Mouse (Mus musculus): Measurements from ENCODE around the gene Coro1c. TPM values are rescaled to one million over a fixed set of nuclear protein-coding genes. Genes with fewer than 3 reads are reported as not detected.

The Coro1c gene
- polyA plus RNA-seq, 1 experiment from 2014 or later: 116 TPM

- no peaks in the 10 kb centered on the region for H3K9me3 ChIP-seq (ENCODE audit: control insufficient read depth)
- 72% methylated on average over 18 of the region's 18 CpGs for WGBS
Measured at GRCm38 (mm10) chr5:113890874-113891273, 17.7 kb downstream of the Coro1c start.

GRCm38 (mm10) chr5:113889912-113890311, 18.6 kb downstream of the Coro1c start:
- no peak for ATAC-seq
- 56% methylated on average over 4 of the region's 4 CpGs for WGBS
- no peaks in the 10 kb centered on the region for H3K9me3 ChIP-seq (ENCODE audit: control insufficient read depth)
- no peak overlapping the region for H3K4me3 ChIP-seq (ENCODE audit: low read depth, low read length)
- H3K4me1 ChIP-seq (replicated peaks; ENCODE audit: control insufficient read depth, insufficient read depth, low read length): peaks cover 11% of the 10 kb centered on the region
- no peak overlapping the region for H3K4me2 ChIP-seq (replicated peaks; ENCODE audit: low read depth)
- H3K27ac ChIP-seq (ENCODE audit: low read depth, low read length): 0 out of 2 replicates have a peak overlapping the region, but pooled peaks have one; percentile 35
- no peak for TF ChIP-seq CTCF (IDR thresholded peaks at IDR 0.05; ENCODE audit: low read depth)
- no peak overlapping the region for H3K9ac ChIP-seq (ENCODE audit: low read depth, low read length)
- no peaks in the 10 kb centered on the region for H3K27me3 ChIP-seq (replicated peaks; ENCODE audit: control insufficient read depth, insufficient read depth, low read length)
- no peaks in the 10 kb centered on the region for H3K36me3 ChIP-seq (ENCODE audit: control insufficient read depth, insufficient read depth)

More at GRCm38 (mm10) chr5:113890874-113891273, 17.7 kb downstream of the Coro1c start:
- TF ChIP-seq CTCF (IDR thresholded peaks at IDR 0.05; ENCODE audit: low read depth): no peak
- Histone ChIP-seq H3K4me3 (ENCODE audit: low read depth, low read length) (no peak overlapping the region), H3K4me1 (replicated peaks; ENCODE audit: control insufficient read depth, insufficient read depth, low read length) (peaks cover 11% of the 10 kb centered on the region), H3K4me2 (replicated peaks; ENCODE audit: low read depth) (no peak overlapping the region), H3K36me3 (ENCODE audit: control insufficient read depth, insufficient read depth) (no peaks in the 10 kb centered on the region), H3K27ac (ENCODE audit: low read depth, low read length) (peak overlapping the region; percentile 42; the same call in 1 of the 2 replicates), H3K27me3 (replicated peaks; ENCODE audit: control insufficient read depth, insufficient read depth, low read length) (no peaks in the 10 kb centered on the region), H3K9ac (ENCODE audit: low read depth, low read length) (no peak overlapping the region)
- no peak for ATAC-seq

- H3K4me2 ChIP-seq (replicated peaks; ENCODE audit: low read depth): 0 out of 2 replicates have a peak overlapping the region, but pooled peaks have one; percentile 3
- H3K27ac ChIP-seq (ENCODE audit: low read depth, low read length): peak overlapping the region; percentile 35; the same call in 1 of the 2 replicates
- H3K36me3 ChIP-seq (ENCODE audit: control insufficient read depth, insufficient read depth): no peaks in the 10 kb centered on the region
- H3K4me1 ChIP-seq (replicated peaks; ENCODE audit: control insufficient read depth, insufficient read depth, low read length): peaks cover 11% of the 10 kb centered on the region
- no peaks in the 10 kb centered on the region for H3K9me3 ChIP-seq (ENCODE audit: control insufficient read depth)
- H3K9ac ChIP-seq (ENCODE audit: low read depth, low read length): no peak overlapping the region
- no peak for TF ChIP-seq CTCF (IDR thresholded peaks at IDR 0.05; ENCODE audit: low read depth)
- no peak overlapping the region for H3K4me3 ChIP-seq (ENCODE audit: low read depth, low read length)
- ATAC-seq: no peak
- H3K27me3 ChIP-seq (replicated peaks; ENCODE audit: control insufficient read depth, insufficient read depth, low read length): no peaks in the 10 kb centered on the region
- WGBS: 36% methylated on average over 19 of the region's 19 CpGs
Measured at GRCm38 (mm10) chr5:113889181-113889906, 19.2 kb downstream of the Coro1c start.

GRCm38 (mm10) chr5:113888186-113888795, 20.3 kb downstream of the Coro1c start:
- Histone ChIP-seq H3K9ac (ENCODE audit: low read depth, low read length) (no peak overlapping the region), H3K36me3 (ENCODE audit: control insufficient read depth, insufficient read depth) (no peaks in the 10 kb centered on the region), H3K27ac (ENCODE audit: low read depth, low read length) (no peak overlapping the region; the same call in 1 of the 2 replicates), H3K4me3 (ENCODE audit: low read depth, low read length) (no peak overlapping the region), H3K9me3 (ENCODE audit: control insufficient read depth) (no peaks in the 10 kb centered on the region), H3K4me1 (replicated peaks; ENCODE audit: control insufficient read depth, insufficient read depth, low read length) (peaks cover 13% of the 10 kb centered on the region), H3K27me3 (replicated peaks; ENCODE audit: control insufficient read depth, insufficient read depth, low read length) (no peaks in the 10 kb centered on the region), H3K4me2 (replicated peaks; ENCODE audit: low read depth) (no peak overlapping the region)
- TF ChIP-seq CTCF (IDR thresholded peaks at IDR 0.05; ENCODE audit: low read depth): no peak
- ATAC-seq: no peak
- 83% methylated on average over 5 of the region's 5 CpGs for WGBS

- Histone ChIP-seq H3K36me3 (ENCODE audit: control insufficient read depth, insufficient read depth) (peaks cover under 1% of the 10 kb centered on the region; the same call in 1 of the 2 replicates), H3K4me3 (ENCODE audit: low read depth, low read length) (no peak overlapping the region), H3K4me1 (replicated peaks; ENCODE audit: control insufficient read depth, insufficient read depth, low read length) (peaks cover 17% of the 10 kb centered on the region), H3K27me3 (replicated peaks; ENCODE audit: control insufficient read depth, insufficient read depth, low read length) (no peaks in the 10 kb centered on the region), H3K9ac (ENCODE audit: low read depth, low read length) (no peak overlapping the region), H3K4me2 (replicated peaks; ENCODE audit: low read depth) (0 out of 2 replicates have a peak overlapping the region, but pooled peaks have one; percentile 1), H3K9me3 (ENCODE audit: control insufficient read depth) (no peaks in the 10 kb centered on the region), H3K27ac (ENCODE audit: low read depth, low read length) (no peak overlapping the region)
- 15% methylated on average over 11 of the region's 11 CpGs for WGBS
- no peak for TF ChIP-seq CTCF (IDR thresholded peaks at IDR 0.05; ENCODE audit: low read depth)
- ATAC-seq: peak; percentile 61
Measured at GRCm38 (mm10) chr5:113887132-113887531, 21.4 kb downstream of the Coro1c start.

GRCm38 (mm10) chr5:113885623-113886022, 22.9 kb downstream of the Coro1c start:
- WGBS: 79% methylated on average over 8 of the region's 8 CpGs
- Histone ChIP-seq H3K9me3 (ENCODE audit: control insufficient read depth) (no peaks in the 10 kb centered on the region), H3K27me3 (replicated peaks; ENCODE audit: control insufficient read depth, insufficient read depth, low read length) (no peaks in the 10 kb centered on the region), H3K36me3 (ENCODE audit: control insufficient read depth, insufficient read depth) (peaks cover 16% of the 10 kb centered on the region), H3K4me2 (replicated peaks; ENCODE audit: low read depth) (no peak overlapping the region), H3K4me3 (ENCODE audit: low read depth, low read length) (no peak overlapping the region), H3K9ac (ENCODE audit: low read depth, low read length) (no peak overlapping the region), H3K4me1 (replicated peaks; ENCODE audit: control insufficient read depth, insufficient read depth, low read length) (peaks cover 11% of the 10 kb centered on the region; the same call in 1 of the 2 replicates), H3K27ac (ENCODE audit: low read depth, low read length) (no peak overlapping the region)
- TF ChIP-seq CTCF (IDR thresholded peaks at IDR 0.05; ENCODE audit: low read depth): no peak
- ATAC-seq: no peak

All from intestine, postnatal 0 days (tissue).